9 mouse cellular contexts compared by ENCODE assay signal in the genomic region with DNA sequence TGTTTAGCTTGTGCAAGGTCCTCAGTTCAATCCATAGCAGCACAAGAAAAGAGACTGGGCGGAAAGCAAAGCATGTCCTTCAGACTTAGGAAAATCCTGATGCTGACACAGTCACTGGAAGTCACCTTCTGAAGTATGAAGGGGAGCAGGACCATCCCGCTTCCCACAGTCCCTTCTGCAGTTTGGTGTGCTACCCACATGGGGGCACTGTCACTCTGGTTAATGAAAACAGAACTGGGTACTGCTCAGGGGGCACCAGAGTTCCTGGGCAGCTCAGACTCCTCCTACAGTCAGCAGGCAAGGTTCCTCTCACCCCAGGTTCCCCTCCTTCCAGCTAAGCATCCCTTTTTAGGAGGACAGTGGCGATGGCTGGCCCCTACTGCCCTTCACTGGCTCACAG. TPM values are rescaled to one million over a fixed set of nuclear protein-coding genes. Genes with fewer than 3 reads are reported as not detected.
DNase-seq lines count a peak whose midpoint lies in the region; ATAC-seq and TF ChIP-seq lines count a peak whose summit lies in the region.
"Had no signal": no experiment of that assay in that cellular context is flagged by ENCODE, and none has a peak within 500 bp of the region (broad histone marks: within the 10 kb centered on the region; RNA-seq: fewer than 3 reads in every experiment).

No protein-coding gene starts in this region.

- no peak for TF ChIP-seq POLR2A in testis, adult 2 months (IDR thresholded peaks at IDR 0.05; ENCODE audit: control insufficient read depth, low read depth, low read length)

- H3K27me3 ChIP-seq in intestine, embryonic 14.5 days (replicated peaks; ENCODE audit: control insufficient read depth, insufficient read depth, low read length) = no peaks in the 10 kb centered on the region
- H3K27me3 ChIP-seq in intestine, embryonic 15.5 days (replicated peaks) = no peaks in the 10 kb centered on the region
- no peaks in the 10 kb centered on the region for H3K27me3 ChIP-seq in testis, adult 2 months (ENCODE audit: control insufficient read depth, insufficient read depth, low read length)
- no peaks in the 10 kb centered on the region for H3K27me3 ChIP-seq in liver, embryonic 14.5 days (ENCODE audit: control insufficient read depth, insufficient read depth, low read length)
- H3K27me3 ChIP-seq: embryonic facial prominence, embryonic 15.5 days had no signal

- H3K4me3 ChIP-seq in intestine, embryonic 14.5 days (ENCODE audit: low read depth, low read length) = no peak overlapping the region
- H3K4me3 ChIP-seq in intestine, embryonic 15.5 days (replicated peaks) = no peak overlapping the region
- H3K4me3 ChIP-seq in testis, adult 2 months (ENCODE audit: control insufficient read depth, low read depth, low read length) = no peak overlapping the region
- no peak overlapping the region for H3K4me3 ChIP-seq in liver, embryonic 14.5 days (ENCODE audit: insufficient read depth in 1 of 2, low read depth in 2 of 2, low read length in 2 of 2)
- H3K4me3 ChIP-seq: embryonic facial prominence, embryonic 15.5 days had no signal

- TF ChIP-seq CTCF in testis, adult 2 months (IDR thresholded peaks at IDR 0.05; ENCODE audit: control insufficient read depth, insufficient read depth, insufficient replicate concordance, low read depth, low read length) = peak; percentile 35; the same call in 1 of the 2 replicates
- TF ChIP-seq CTCF in liver, embryonic 14.5 days (IDR thresholded peaks at IDR 0.05; ENCODE audit: low read depth) = peak; percentile 60

- no peaks in the 10 kb centered on the region for H3K36me3 ChIP-seq in intestine, embryonic 14.5 days (ENCODE audit: control insufficient read depth, insufficient read depth, low read length)
- H3K36me3 ChIP-seq in intestine, embryonic 15.5 days = no peaks in the 10 kb centered on the region
- no peaks in the 10 kb centered on the region; the same call in 1 of the 2 replicates for H3K36me3 ChIP-seq in testis, adult 2 months (ENCODE audit: control insufficient read depth, insufficient read depth, low read length)
- H3K36me3 ChIP-seq in liver, embryonic 14.5 days (replicated peaks; ENCODE audit: control insufficient read depth, insufficient read depth, low read depth) = no peaks in the 10 kb centered on the region
- H3K36me3 ChIP-seq: embryonic facial prominence, embryonic 15.5 days had no signal

- WGBS in intestine, embryonic 14.5 days = 61% methylated on average over 3 of the region's 3 CpGs
- 68% methylated on average over 3 of the region's 3 CpGs for WGBS in intestine, embryonic 15.5 days
- WGBS in liver, embryonic 14.5 days (ENCODE audit: insufficient replicate concordance) = 30% methylated on average over 3 of the region's 3 CpGs

- TF ChIP-seq EP300 in liver, embryonic 14.5 days (IDR thresholded peaks at IDR 0.05; ENCODE audit: low read depth) = no peak

- no peak overlapping the region for H3K9ac ChIP-seq in intestine, embryonic 14.5 days (ENCODE audit: low read length)
- H3K9ac ChIP-seq in intestine, embryonic 15.5 days = no peak overlapping the region
- no peak overlapping the region for H3K9ac ChIP-seq in liver, embryonic 14.5 days (replicated peaks)
- H3K9ac ChIP-seq: embryonic facial prominence, embryonic 15.5 days had no signal

- no peak overlapping the region for H3K27ac ChIP-seq in intestine, embryonic 14.5 days (ENCODE audit: low read depth)
- H3K27ac ChIP-seq in intestine, embryonic 15.5 days = no peak overlapping the region
- no peak overlapping the region for H3K27ac ChIP-seq in testis, adult 2 months (ENCODE audit: control insufficient read depth, insufficient read depth, low read depth, low read length)
- H3K27ac ChIP-seq in liver, embryonic 14.5 days = no peak overlapping the region
- H3K27ac ChIP-seq: embryonic facial prominence, embryonic 15.5 days had no signal

- no peak overlapping the region for H3K4me2 ChIP-seq in intestine, embryonic 14.5 days (ENCODE audit: low read length)
- no peak overlapping the region for H3K4me2 ChIP-seq in intestine, embryonic 15.5 days (replicated peaks)
- no peak overlapping the region for H3K4me2 ChIP-seq in liver, embryonic 14.5 days (ENCODE audit: low read depth)
- H3K4me2 ChIP-seq: embryonic facial prominence, embryonic 15.5 days had no signal

- no peak for ATAC-seq in intestine, embryonic 14.5 days (replicated peaks; ENCODE audit: low FRiP score, low TSS enrichment, low read depth)
- ATAC-seq in intestine, embryonic 15.5 days = no peak
- no peak for ATAC-seq in liver, embryonic 14.5 days (ENCODE audit: insufficient read depth)

- peak; percentile 66 for DNase-seq in intestine, embryonic 14.5 days (ENCODE audit: low spot score)
- no peak for DNase-seq in testis, postnatal 14 days (ENCODE audit: low spot score)
- peak; percentile 62 to 74 for DNase-seq in cerebellum, postnatal 25 days
- no peak for DNase-seq in liver, embryonic 14.5 days (ENCODE audit: low read depth in 3 of 3, low spot score in 3 of 3)
- no peak for DNase-seq in T-cell, adult 2 months (ENCODE audit: low spot score)
- DNase-seq in c-Kit-positive CD71-positive TER-119-positive erythroid progenitor cells, embryonic 14.5 days (ENCODE audit: low spot score) = no peak

- peaks cover 11% of the 10 kb centered on the region for H3K4me1 ChIP-seq in intestine, embryonic 14.5 days (replicated peaks; ENCODE audit: control insufficient read depth, insufficient read depth, low read length)
- H3K4me1 ChIP-seq in intestine, embryonic 15.5 days (replicated peaks) = no peaks in the 10 kb centered on the region
- H3K4me1 ChIP-seq in testis, adult 2 months (ENCODE audit: control insufficient read depth, insufficient read depth, low read length) = no peaks in the 10 kb centered on the region
- H3K4me1 ChIP-seq in liver, embryonic 14.5 days (replicated peaks; ENCODE audit: control insufficient read depth in 2 of 2, insufficient read depth in 2 of 2, low read length in 1 of 2) = no peaks in the 10 kb centered on the region

- no peaks in the 10 kb centered on the region for H3K9me3 ChIP-seq in intestine, embryonic 14.5 days (ENCODE audit: control insufficient read depth, low read length)
- no peaks in the 10 kb centered on the region for H3K9me3 ChIP-seq in intestine, embryonic 15.5 days
- no peaks in the 10 kb centered on the region for H3K9me3 ChIP-seq in liver, embryonic 14.5 days (ENCODE audit: control insufficient read depth, low read length)
- H3K9me3 ChIP-seq: embryonic facial prominence, embryonic 15.5 days had no signal

RNA-seq across cellular contexts. Expression of gene Papolb, which starts 30.9 kb away (rescaled TPM):
- polyA plus RNA-seq in intestine, embryonic 14.5 days (2014; fragmentation: Nextera tagmentation; extraction: Ambion mirVana) = 0.04 and 0.15 TPM in 2 replicates
- polyA plus RNA-seq in intestine, embryonic 15.5 days (2015; fragmentation: Nextera tagmentation; extraction: Ambion mirVana) = 0.05 and 0.08 TPM in 2 replicates
- polyA plus RNA-seq in testis, adult 2 months (2012; rRNA removed) = 139 and 155 TPM in 2 replicates
- polyA plus RNA-seq in liver, embryonic 14.5 days (2012; rRNA removed) = not detected in 2 replicates
- not detected in 2 replicates for polyA plus RNA-seq in liver, embryonic 14.5 days (2014; fragmentation: Nextera tagmentation; extraction: Ambion mirVana)

RNA-seq across cellular contexts. Expression of gene Ap5z1, which starts 35.2 kb away (rescaled TPM):
- 10.5 and 12.3 TPM in 2 replicates for polyA plus RNA-seq in intestine, embryonic 14.5 days (2014; fragmentation: Nextera tagmentation; extraction: Ambion mirVana)
- polyA plus RNA-seq in intestine, embryonic 15.5 days (2015; fragmentation: Nextera tagmentation; extraction: Ambion mirVana) = 12.0 and 13.6 TPM in 2 replicates
- polyA plus RNA-seq in testis, adult 2 months (2012; rRNA removed) = 11.7 and 13.4 TPM in 2 replicates
- 5.8 and 6.8 TPM in 2 replicates for polyA plus RNA-seq in liver, embryonic 14.5 days (2012; rRNA removed)
- polyA plus RNA-seq in liver, embryonic 14.5 days (2014; fragmentation: Nextera tagmentation; extraction: Ambion mirVana) = 3.1 and 3.5 TPM in 2 replicates

RNA-seq across cellular contexts. Expression of gene Radil, which starts 51.9 kb away (rescaled TPM):
- polyA plus RNA-seq in intestine, embryonic 14.5 days (2014; fragmentation: Nextera tagmentation; extraction: Ambion mirVana) = 2.4 and 2.5 TPM in 2 replicates
- polyA plus RNA-seq in intestine, embryonic 15.5 days (2015; fragmentation: Nextera tagmentation; extraction: Ambion mirVana) = 1.8 and 2.5 TPM in 2 replicates
- polyA plus RNA-seq in testis, adult 2 months (2012; rRNA removed) = 38.0 and 38.2 TPM in 2 replicates
- polyA plus RNA-seq in liver, embryonic 14.5 days (2012; rRNA removed) = 0.03 and 0.09 TPM in 2 replicates
- 0.05 and 0.08 TPM in 2 replicates for polyA plus RNA-seq in liver, embryonic 14.5 days (2014; fragmentation: Nextera tagmentation; extraction: Ambion mirVana)

Comparison
In these comparisons a context has a peak if more than half of its experiments do, and no peak if none do; other contexts are left out.
1. DNase-seq: peak in intestine, embryonic 14.5 days (single experiment) and cerebellum, postnatal 25 days (2 of 2); none in testis, postnatal 14 days (single experiment), liver, embryonic 14.5 days (0 of 3), T-cell, adult 2 months (single experiment) and c-Kit-positive CD71-positive TER-119-positive erythroid progenitor cells, embryonic 14.5 days (single experiment).
2. RNA of gene Papolb, which starts 30.9 kb away (polyA plus RNA-seq): 139 to 155 TPM in testis, adult 2 months; 0.04 to 0.15 TPM in intestine, embryonic 14.5 days, 0.05 to 0.08 TPM in intestine, embryonic 15.5 days and not detected in liver, embryonic 14.5 days; every median in the first group is over 100 times any median in the second.
3. RNA of gene Radil, which starts 51.9 kb away (polyA plus RNA-seq): 38.0 to 38.2 TPM in testis, adult 2 months; 1.8 to 2.5 TPM in intestine, embryonic 15.5 days, 2.4 to 2.5 TPM in intestine, embryonic 14.5 days and 0.03 to 0.09 TPM in liver, embryonic 14.5 days; every median in the first group is over 10 times any median in the second.